Mouse (Mus musculus) kidney, postnatal 4 days (tissue): ENCODE results near the gene Clcn6.

Source experiments
- DNase-seq, 2 experiments: peaks; one replicate each; pipeline ENCODE4 v3.0.0; 2021; ENCODE audit warnings: mixed read lengths in 2 of 2

Gene Clcn6

GRCm38 (mm10) chr4:147985205-147986132 lies 53.2 kb downstream of the Clcn6 start, which contains the start of gene Nppb:
Nppb (plus strand) TSS chr4:147985788.
- DNase-seq, result peak; percentile 83 to 86

GRCm38 (mm10) chr4:147979441-147979860 lies 59.2 kb downstream of the Clcn6 start:
- DNase-seq, result no peak

GRCm38 (mm10) chr4:147978391-147978790 lies 60.2 kb downstream of the Clcn6 start:
- no peak for DNase-seq

- no peak for DNase-seq
Measured at GRCm38 (mm10) chr4:147977726-147978125, 60.9 kb downstream of the Clcn6 start.

GRCm38 (mm10) chr4:147976237-147976636 lies 62.4 kb downstream of the Clcn6 start:
- DNase-seq, result no peak

- DNase-seq, result no peak
Measured at GRCm38 (mm10) chr4:147969337-147969736, 69.3 kb downstream of the Clcn6 start.

GRCm38 (mm10) chr4:147968816-147969215 lies 69.8 kb downstream of the Clcn6 start:
- DNase-seq, result no peak

GRCm38 (mm10) chr4:147965712-147966111 lies 72.9 kb downstream of the Clcn6 start:
- DNase-seq, result peak; percentile 13 to 43

- no peak for DNase-seq
Measured at GRCm38 (mm10) chr4:147963623-147964022, 75.0 kb downstream of the Clcn6 start.

GRCm38 (mm10) chr4:147962781-147963180 lies 75.8 kb downstream of the Clcn6 start:
- peak in 1 of 2 experiments; percentile 16 for DNase-seq

- peak; percentile 80 to 83 for DNase-seq
Measured at GRCm38 (mm10) chr4:147959881-147960831, 78.5 kb downstream of the Clcn6 start.

GRCm38 (mm10) chr4:147957141-147957540 lies 81.5 kb downstream of the Clcn6 start:
- peak; percentile 75 to 76 for DNase-seq
